Mouse (Mus musculus): Measurements from ENCODE around the gene Gli2.

Gene Gli2

GRCm38 (mm10) chr1:118938206-118938605, 115.2 kb downstream of the Gli2 start:
- DNase-seq: no peak

DNA sequence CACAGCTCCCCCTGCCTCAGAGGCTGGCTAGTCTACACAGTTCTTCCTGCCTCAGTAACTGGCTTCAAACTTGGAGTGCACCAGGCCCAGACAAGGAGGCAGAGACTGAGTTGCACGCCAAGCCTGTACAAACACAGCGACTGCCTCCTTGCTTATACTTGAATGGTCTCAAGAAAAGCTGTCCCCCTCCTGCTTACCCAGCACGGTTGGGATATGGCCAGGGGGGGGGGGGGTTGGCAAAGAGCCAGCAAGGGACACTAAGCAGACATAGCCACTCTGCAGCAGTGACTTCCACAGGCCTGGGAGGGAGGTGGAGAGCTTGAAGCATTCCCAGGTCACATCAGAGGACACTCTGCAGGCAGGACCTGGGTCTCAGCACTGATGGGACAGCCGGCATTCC, 117.3 kb downstream of the Gli2 start:
- DNase-seq: no peak

DNA sequence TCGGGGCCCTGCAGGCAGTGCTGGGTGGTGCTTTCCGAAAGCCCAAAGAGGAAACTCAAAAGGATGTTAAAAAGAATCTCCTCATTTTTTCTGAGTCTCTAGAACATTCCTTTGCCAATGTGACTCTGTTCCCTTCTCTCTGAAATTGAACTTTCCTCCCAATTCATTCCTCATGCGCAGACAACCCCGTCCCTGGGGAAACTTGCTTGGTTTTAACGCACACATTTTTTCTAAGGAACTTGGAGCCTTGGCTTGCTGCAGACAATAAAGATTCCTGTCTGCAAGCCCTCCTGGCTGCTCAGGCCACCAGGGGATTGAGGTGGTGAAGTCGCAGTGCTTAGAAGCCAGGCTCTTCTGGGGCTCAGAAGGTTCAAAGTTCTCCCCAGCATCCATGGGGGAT, 117.9 kb downstream of the Gli2 start:
- no peak for DNase-seq

GRCm38 (mm10) chr1:118932167-118932566, 121.3 kb downstream of the Gli2 start:
- DNase-seq: no peak

- no peak for DNase-seq
Observed at GRCm38 (mm10) chr1:118927543-118928354, 125.7 kb downstream of the Gli2 start.

- no peak for DNase-seq
Observed at GRCm38 (mm10) chr1:118926556-118926955, 126.9 kb downstream of the Gli2 start.

GRCm38 (mm10) chr1:118922189-118922588, 131.2 kb downstream of the Gli2 start:
- DNase-seq: no peak

GRCm38 (mm10) chr1:118917520-118918220, 135.7 kb downstream of the Gli2 start:
- DNase-seq: no peak

GRCm38 (mm10) chr1:118916477-118917075, 136.8 kb downstream of the Gli2 start:
- no peak for DNase-seq

DNA sequence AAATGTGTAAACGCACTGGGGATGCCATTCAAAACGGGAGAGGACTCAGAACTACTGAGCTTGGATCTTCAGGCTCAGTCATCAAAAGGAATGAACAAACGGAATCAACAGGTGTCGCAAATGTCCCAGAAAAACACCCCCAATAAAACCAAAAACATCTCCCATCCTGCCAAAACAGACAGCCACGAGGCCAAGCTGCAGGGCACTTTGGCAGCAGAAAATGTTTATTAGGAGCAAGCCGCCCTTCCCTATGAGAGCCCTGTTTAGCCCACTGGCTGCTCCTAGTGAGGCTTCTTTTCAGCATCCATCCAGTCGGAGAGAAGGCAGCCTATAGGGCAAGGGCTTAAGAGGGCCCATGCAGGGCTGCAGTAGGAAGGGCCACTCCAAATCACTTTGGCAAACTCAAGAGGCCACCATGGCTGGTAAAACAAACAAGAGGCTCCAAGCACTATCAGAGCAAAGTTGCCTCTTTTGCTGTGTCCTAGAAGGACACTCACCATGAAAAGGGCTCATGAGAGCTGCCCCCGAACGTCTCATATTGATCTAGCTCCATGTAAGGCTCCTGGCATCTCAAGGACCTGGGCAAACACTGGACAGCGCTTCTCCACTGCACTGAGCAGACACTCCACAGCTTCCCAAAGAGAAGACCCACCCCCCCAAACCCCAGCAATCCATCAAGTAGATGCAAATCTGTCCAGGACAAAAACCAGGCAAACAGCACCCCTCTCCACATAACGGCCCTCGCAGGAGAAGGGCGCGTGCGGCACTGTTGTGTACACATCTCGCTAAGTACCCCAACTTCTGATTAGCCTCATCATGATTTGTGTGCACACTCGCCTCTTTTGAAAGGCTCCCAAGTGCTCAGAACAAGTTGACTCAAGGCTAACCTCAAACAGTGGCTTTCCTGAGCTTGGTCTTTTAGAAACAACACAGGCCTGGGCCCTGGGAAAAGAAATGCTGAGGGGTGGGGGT, 139.7 kb downstream of the Gli2 start:
- no peak for DNase-seq

- no peak for DNase-seq
Observed at GRCm38 (mm10) chr1:118912929-118913328, 140.5 kb downstream of the Gli2 start.

GRCm38 (mm10) chr1:118911427-118911727, 142.0 kb downstream of the Gli2 start:
- DNase-seq: no peak

- DNase-seq: no peak
Observed at GRCm38 (mm10) chr1:118910693-118911426, 142.6 kb downstream of the Gli2 start.

DNA sequence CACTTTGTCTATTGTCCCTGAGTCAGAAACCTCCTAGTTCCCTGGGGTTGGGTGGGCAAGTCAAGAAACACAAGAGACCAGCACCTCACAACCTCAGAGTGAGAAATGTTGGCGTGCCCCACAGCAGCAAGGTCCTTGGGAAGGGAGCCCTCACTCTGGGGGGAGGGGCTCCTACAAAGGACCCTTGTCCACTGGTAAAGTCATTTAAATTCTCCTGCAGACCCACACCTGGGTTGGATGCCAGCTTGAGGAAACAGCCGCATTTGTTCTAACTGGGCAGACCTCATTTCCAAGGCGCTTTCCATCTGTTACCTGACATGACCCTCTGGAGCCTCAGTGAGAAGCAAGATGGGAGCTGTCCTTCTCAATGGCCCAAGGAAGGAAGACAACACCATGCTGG, 144.4 kb downstream of the Gli2 start:
- DNase-seq: no peak

DNA sequence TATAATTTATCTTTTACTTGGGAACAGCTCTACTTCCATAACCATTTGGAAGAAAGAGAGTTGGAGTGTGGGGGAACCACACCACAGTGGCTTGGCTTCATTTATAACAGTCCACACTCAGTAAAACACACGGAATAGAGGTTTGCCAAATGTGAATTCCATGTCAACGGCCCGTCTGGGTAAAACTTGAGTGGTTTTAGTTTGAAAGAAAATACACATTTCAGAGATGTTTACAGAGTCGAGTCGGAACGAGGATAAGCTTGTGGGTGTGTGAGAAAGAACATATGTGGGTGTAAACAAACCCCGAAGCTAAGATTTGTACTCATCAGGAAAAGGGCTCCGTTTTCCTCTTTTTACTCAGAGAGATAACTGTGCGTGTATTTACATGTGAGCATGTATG, 145.8 kb downstream of the Gli2 start:
- no peak for DNase-seq

DNA sequence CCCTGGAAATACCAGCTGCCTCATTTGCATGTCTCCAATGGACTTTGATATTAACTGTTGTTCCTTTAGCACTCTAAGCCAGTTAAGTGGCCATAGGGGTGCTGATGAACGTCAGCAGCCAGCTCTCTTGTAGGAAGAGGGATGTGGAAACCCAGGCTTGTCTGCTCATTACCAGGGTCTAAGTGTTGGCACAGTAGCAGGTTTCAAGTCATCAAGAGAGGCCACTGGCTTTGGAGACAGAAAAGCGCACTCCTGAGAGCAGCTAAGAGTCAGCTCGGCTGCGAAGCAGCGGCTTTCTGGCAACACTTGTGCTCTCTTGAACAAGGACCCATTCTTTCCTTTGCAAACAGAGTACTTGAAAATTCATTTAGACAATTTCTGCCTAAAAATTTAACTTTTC, 148.1 kb downstream of the Gli2 start:
- no peak for DNase-seq

- no peak for DNase-seq
Observed at GRCm38 (mm10) chr1:118904909-118905308, 148.5 kb downstream of the Gli2 start.

- no peak for DNase-seq
Observed at GRCm38 (mm10) chr1:118904431-118904830, 149.0 kb downstream of the Gli2 start.

GRCm38 (mm10) chr1:118903742-118904141, 149.7 kb downstream of the Gli2 start:
- no peak for DNase-seq

GRCm38 (mm10) chr1:118901868-118902586, 151.4 kb downstream of the Gli2 start:
- no peak for DNase-seq

- DNase-seq: no peak
Observed at GRCm38 (mm10) chr1:118898351-118898750, 155.1 kb downstream of the Gli2 start.

All from thymus, postnatal 36 days (tissue).